Mouse (Mus musculus) cerebellum, adult 2 months (tissue): ENCODE measurements around the gene Dvl2. TPM values are rescaled to one million over a fixed set of nuclear protein-coding genes. Genes with fewer than 3 reads are reported as not detected.

ENCODE experiments used
- DNase-seq, 2 experiments: peaks; one replicate each; pipeline ENCODE4 v3.0.0; 2021
- H3K27ac ChIP-seq: fragments of 200-500 bp; 2 replicates; pipeline ENCODE4 v1.5.1; 2012; ENCODE audit warnings: low read length, control low read depth, inconsistent platforms; ENCODE audit not compliant: insufficient read depth
- H3K27me3 ChIP-seq: fragments of 200-500 bp; 2 replicates; pipeline ENCODE4 v1.6.1; 2012; ENCODE audit warnings: inconsistent platforms, mild to moderate bottlenecking, low read length, moderate library complexity; ENCODE audit not compliant: control insufficient read depth, insufficient read depth
- H3K4me1 ChIP-seq: fragments of 200-500 bp; 2 replicates; pipeline ENCODE4 v1.6.1; 2011; ENCODE audit warnings: low read length; ENCODE audit not compliant: control insufficient read depth, insufficient read depth
- H3K4me3 ChIP-seq: fragments of 200-500 bp; replicated peaks from 2 replicates; pipeline ENCODE3; 2011; ENCODE audit warnings: mild to moderate bottlenecking, low read depth, low read length, control low read depth; ENCODE audit not compliant: insufficient read depth
- CTCF ChIP-seq: fragments of 200-500 bp; IDR thresholded peaks from 2 replicates; pipeline ENCODE4 v1.5.1; 2011; ENCODE audit warnings: low read depth, mild to moderate bottlenecking, control low read depth, low read length, moderate library complexity, borderline replicate concordance; ENCODE audit not compliant: insufficient read depth
- POLR2A ChIP-seq: fragments of 200-500 bp; IDR thresholded peaks from 2 replicates; pipeline ENCODE4 v1.6.1; 2011; ENCODE audit warnings: low read length, control low read depth, borderline replicate concordance; ENCODE audit not compliant: insufficient read depth
- WGBS: fragments of 180-500 bp; shearing (Covaris S2); methylation state at CpG from one replicate; pipeline ENCODE4 v1.1.7; 2018; 5-methylcytosine and 5-hydroxymethylcytosine counted together
- polyA plus RNA-seq: library from polyadenylated mRNA; depleted of rRNA; stranded (reverse); fragments of >200 nt; gene quantifications from 2 replicates; pipeline ENCODE4 v1.2.3, GENCODE M21; 2012

Dvl2 gene
- polyA plus RNA-seq, 1 experiment: 27.2 TPM

DNA sequence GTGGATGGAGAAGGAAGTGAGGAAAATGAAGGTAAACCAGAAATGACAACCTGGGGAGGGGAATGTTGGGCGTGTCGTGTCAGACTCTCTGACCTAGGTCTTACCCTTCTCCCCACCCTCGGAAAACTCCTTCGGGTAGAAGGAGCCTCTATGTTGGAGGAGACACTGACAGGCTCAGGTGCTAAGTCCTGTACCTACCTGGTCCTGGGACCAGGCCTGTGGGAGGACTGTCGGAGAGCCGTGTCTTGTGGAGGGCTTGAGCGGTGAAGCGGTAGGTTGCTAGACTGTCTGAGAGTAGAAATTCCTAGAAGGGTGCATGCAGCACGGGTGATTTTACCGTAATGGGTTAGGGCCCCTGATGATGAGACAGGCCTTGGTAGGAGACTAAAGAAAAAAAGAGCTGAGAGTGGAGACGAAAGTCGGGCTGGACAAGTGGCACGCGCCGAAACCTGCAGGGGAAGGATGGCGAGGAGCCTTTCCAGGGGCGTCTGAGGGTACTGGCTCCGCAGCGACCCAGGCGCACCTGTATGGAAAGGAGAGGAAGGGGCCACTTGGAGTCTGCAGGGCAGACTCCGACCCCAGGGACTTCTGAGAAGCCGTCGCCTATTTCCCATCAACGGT, 35.6 kb upstream of the Dvl2 start, which contains the start of gene Cldn7:
Cldn7 (plus strand) TSS at position 130 of the 621 bp plus-strand sequence.
- 14% methylated on average over 24 of the region's 24 CpGs for WGBS
- no peaks in the 10 kb centered on the region for H3K4me1 ChIP-seq
- peaks cover 5% of the 10 kb centered on the region; the same call in 1 of the 2 replicates for H3K27me3 ChIP-seq
- H3K27ac ChIP-seq: no peak within 1 kb of the TSS
- TF ChIP-seq POLR2A (no peak), CTCF (no peak)
- no peak within 1 kb of the TSS for H3K4me3 ChIP-seq
- DNase-seq: no peak

DNA sequence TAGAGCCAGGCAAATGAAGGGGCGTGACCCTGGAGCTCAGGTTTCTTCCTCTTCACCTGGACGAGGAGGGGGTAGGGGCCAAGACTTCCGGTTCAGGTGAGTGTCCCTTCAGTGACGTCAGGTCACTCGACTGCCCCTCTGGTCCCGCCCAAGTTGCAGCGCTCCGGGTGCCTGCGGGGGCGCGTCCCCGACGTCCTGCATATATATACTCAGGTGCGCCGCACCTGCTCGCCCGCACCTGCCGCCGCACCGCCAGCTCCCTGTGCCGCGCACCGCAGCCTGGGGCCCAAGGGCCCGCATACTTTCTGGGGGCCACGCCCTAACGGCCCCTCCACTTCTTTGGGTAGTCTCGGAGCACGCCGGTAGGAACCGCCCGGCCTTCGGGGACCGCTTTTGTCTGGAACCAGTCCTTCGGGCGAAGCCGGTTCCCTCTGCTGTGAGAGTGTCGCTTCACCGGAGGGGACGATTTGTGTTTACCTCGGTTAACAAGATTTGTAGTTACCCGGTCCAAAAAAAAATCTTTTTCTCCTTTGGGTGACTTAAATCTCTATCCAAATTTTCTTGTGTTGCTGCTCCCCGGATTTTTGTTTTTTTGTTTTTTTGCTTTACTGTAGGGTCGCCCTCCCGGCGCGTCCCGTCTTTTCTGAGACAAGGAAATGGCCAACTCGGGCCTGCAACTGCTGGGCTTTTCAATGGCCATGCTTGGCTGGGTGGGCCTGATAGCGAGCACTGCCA, 35.0 kb upstream of the Dvl2 start:
- 3% methylated on average over 49 of the region's 49 CpGs for WGBS
- TF ChIP-seq POLR2A: no peak
- peaks cover 5% of the 10 kb centered on the region; the same call in 1 of the 2 replicates for H3K27me3 ChIP-seq
- H3K27ac ChIP-seq: no peak overlapping the region
- no peak overlapping the region for H3K4me3 ChIP-seq
- no peak for DNase-seq
- H3K4me1 ChIP-seq: no peaks in the 10 kb centered on the region

DNA sequence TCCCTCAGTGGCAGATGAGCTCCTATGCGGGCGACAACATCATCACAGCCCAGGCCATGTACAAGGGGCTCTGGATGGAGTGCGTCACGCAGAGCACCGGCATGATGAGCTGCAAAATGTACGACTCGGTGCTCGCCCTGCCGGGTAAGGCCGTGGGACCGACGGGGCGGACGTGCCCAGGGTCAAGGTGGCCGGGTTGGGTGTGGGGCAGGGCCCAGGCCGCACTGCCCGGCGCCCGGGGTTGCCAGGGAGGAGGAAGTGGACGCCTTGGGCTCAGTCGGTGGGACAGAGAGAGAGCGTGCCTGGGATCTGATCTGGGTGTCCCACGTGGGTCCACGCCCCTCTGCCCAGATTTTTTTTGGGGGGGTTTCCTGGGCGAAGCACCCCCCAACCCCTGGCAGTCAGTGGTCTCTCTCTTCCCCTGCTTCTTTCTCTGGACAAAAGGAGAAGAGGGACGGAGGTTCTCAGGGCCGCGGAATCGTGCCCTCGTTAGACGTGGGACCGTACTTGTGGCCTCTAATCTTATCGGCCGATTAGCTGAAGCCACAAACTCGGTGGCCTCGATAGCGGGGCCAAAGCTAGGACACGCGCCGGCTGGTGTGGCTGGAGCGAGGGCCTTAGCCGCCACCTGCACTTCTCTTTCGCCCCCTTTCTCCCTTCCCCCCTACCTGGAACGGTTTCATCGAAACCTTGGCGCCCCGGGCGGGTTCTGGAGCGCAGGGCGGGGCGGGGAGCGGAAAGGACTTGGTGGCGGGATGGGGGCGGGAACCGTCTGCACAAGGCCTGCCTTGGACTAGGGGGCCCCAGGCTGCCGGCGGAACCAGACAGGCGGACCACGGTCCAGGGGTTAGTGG, 34.2 kb upstream of the Dvl2 start:
- H3K27me3 ChIP-seq: peaks cover 5% of the 10 kb centered on the region; the same call in 1 of the 2 replicates
- TF ChIP-seq CTCF: no peak
- no peak for TF ChIP-seq POLR2A
- WGBS: 3% methylated on average over 59 of the region's 59 CpGs

DNA sequence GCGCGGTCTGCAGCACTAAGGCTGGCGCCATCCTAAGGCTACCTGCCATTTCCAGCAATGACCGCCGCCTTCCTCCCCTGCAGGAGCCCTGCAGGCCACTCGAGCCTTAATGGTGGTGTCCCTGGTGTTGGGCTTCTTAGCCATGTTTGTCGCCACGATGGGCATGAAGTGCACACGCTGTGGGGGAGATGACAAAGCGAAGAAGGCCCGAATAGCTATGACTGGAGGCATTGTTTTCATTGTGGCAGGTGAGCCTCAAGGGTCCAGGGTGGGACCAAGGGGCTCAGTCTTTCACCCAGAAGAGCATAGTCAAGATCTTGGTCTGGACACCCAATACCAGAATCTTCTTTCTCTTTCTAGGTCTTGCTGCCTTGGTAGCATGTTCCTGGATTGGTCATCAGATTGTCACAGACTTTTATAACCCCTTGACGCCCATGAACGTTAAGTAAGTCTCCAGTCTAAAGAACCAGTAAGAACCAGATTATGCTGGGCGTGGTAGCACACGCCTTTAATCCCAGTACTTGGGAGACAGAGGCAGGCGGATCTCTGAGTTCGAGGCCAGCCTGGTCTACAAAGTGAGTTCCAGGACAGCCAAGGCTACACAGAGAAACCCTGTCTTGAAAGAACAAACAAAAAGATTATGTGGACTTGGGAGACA, 33.4 kb upstream of the Dvl2 start:
- Histone ChIP-seq H3K4me1 (no peaks in the 10 kb centered on the region), H3K27me3 (peaks cover 5% of the 10 kb centered on the region; the same call in 1 of the 2 replicates), H3K27ac (no peak overlapping the region), H3K4me3 (no peak overlapping the region)
- TF ChIP-seq POLR2A (no peak), CTCF (no peak)
- DNase-seq: no peak
- 37% methylated on average over 17 of the region's 17 CpGs for WGBS

More for the DNA sequence above, 34.2 kb upstream of the Dvl2 start:
- H3K4me3 ChIP-seq: no peak overlapping the region
- DNase-seq: no peak
- no peak overlapping the region for H3K27ac ChIP-seq
- no peaks in the 10 kb centered on the region for H3K4me1 ChIP-seq

DNA sequence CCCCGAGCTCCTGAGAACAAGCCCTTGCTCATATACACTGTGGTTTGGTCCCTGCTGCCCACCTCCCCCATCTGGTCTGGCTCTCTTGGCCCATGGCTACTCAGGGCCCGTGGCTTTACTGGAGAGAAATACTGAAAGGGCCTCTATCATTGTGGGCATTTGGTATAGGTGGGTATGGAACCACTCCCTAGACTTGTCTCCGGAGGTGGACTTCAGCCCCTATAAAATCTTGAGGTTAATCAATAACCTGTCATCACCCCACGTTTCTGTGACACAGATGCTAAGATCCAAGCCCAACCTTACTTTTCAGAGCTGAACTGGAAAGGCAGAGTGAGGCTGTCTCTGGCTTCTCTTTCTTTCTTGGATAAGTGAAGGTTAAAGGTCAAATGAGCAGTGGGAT, 31.6 kb upstream of the Dvl2 start:
- WGBS: 90% methylated on average over 4 of the region's 4 CpGs
- peaks cover 5% of the 10 kb centered on the region; the same call in 1 of the 2 replicates for H3K27me3 ChIP-seq

DNA sequence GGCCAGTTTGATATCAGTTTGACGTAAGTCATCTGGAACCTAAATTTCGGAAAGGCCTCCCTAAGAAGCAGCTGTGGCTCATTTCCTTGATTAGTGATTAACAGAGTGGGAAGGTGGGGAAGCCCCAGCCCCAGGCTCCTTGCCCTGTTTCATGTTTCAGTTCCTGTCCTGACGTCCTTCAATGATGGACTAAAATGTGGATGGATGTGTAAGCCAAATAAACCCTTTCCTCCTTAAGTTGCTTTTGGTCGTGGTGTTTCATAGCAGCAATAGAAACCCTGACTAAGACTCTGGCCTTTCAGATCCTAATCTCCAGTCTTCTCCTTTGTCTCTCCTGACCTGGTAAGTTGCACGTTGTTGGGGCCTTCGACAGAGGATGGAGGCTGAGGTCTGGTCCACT, 30.2 kb upstream of the Dvl2 start:
- no peak for DNase-seq
- 89% methylated on average over 6 of the region's 6 CpGs for WGBS
- TF ChIP-seq CTCF: no peak
- TF ChIP-seq POLR2A: no peak

More for the DNA sequence above, 31.6 kb upstream of the Dvl2 start:
- Histone ChIP-seq H3K4me1 (no peaks in the 10 kb centered on the region), H3K27ac (no peak overlapping the region), H3K4me3 (no peak overlapping the region)
- no peak for TF ChIP-seq POLR2A
- TF ChIP-seq CTCF: no peak
- DNase-seq: no peak

DNA sequence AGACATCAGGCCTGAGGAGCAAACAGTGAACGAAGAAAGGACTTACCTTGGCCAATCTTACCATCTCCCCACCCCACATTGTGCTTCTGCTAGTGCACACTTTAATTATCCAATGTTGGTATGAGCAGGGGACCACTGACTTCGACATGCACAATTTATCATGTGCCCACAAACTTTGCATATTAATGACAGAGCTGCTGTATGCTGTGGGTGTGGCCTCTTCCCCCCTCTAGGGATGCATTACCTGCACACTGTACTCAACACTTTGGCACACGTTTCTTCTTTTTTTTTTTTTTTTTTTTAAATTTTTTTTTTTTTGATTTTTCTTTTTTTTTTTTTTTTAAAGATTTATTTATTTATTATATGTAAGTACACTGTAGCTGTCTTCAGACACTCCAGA, 29.6 kb upstream of the Dvl2 start:
- Histone ChIP-seq H3K4me3 (no peak overlapping the region), H3K4me1 (no peaks in the 10 kb centered on the region), H3K27me3 (peaks cover 2% of the 10 kb centered on the region; the same call in 1 of the 2 replicates), H3K27ac (no peak overlapping the region)
- TF ChIP-seq CTCF (no peak), POLR2A (no peak)
- DNase-seq: no peak
- 80% methylated on average over 3 of the region's 3 CpGs for WGBS

More for the DNA sequence above, 30.2 kb upstream of the Dvl2 start:
- H3K27me3 ChIP-seq: peaks cover 2% of the 10 kb centered on the region; the same call in 1 of the 2 replicates
- no peak overlapping the region for H3K27ac ChIP-seq
- no peak overlapping the region for H3K4me3 ChIP-seq
- no peaks in the 10 kb centered on the region for H3K4me1 ChIP-seq
